Mouse (Mus musculus): ENCODE results near the gene Scel.

The Scel gene

DNA sequence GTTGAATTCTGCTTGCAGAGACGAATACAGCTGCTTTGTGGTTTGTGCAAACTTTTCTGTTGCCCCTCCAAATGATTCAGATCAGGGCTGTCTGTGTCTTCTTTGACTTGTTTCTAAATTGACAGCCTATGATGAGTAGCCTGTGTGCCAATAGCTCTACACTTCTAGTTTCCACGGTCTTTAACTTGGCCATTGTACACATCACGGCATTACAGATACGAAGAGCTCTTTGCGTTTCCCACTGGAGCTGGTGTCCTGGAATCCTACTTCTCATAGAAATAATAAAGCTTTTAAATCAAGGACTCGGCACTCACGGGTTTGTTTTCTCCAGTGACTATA, 300 bp downstream of the Scel start:
- in situ Hi-C loops (cut with MboI): no loop called here

DNA sequence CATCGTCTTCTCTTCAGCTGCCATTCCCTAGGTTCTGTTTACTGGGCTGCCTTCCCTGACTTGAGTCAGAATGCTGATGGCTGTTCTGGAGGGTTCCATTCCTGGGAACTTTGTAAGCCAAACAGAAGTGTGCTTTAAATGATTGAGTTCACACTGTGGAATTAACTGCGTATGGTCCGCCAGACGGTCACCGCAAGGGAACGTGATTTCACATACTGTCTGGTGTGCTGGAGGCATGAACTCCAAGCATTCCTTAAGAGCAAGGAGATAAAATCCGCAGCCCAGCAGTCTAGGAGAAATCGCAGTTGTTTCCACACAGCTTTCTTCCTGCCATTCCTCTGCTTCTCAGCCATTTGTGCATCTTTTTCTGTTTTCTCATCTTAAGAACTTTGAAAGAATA, 2.3 kb downstream of the Scel start:
- in situ Hi-C loops (cut with MboI): no loop called here

- in situ Hi-C loops (cut with MboI): no loop called here
Measured at GRCm38 (mm10) chr14:103526286-103526685, 13.1 kb downstream of the Scel start.

- in situ Hi-C loops (cut with MboI): no loop called here
Measured at GRCm38 (mm10) chr14:103529733-103530367, 16.7 kb downstream of the Scel start.

DNA sequence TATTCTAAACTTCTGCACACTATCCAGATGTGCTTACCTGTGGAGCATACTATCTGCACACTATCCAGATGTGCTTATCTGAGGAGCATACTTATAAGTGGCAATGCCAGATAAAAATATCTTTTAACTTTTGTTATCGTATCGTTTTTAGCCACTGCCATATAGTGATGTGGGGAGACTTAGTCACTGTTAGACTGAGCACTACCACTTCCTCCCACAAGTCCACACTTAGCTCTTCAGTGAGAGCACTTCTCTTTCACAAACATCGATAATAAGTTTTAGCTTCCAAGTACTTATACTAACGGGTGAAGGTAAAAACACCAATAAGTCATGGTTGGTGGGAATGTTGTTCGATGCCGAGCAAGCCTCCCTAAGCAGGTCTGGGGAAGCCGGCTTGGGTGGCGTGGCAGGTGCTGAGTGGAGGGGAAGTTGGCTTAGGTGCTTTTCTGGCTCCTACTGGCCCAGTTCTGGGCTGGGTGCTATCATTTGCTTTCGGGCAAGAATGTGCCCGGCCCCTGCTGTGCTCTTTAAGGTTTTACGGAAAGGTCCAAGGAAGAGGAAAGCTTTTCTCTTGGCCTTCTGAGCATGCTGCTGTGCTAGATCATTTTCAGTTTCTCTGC, 18.7 kb downstream of the Scel start:
- in situ Hi-C loops (cut with MboI): no loop called here

DNA sequence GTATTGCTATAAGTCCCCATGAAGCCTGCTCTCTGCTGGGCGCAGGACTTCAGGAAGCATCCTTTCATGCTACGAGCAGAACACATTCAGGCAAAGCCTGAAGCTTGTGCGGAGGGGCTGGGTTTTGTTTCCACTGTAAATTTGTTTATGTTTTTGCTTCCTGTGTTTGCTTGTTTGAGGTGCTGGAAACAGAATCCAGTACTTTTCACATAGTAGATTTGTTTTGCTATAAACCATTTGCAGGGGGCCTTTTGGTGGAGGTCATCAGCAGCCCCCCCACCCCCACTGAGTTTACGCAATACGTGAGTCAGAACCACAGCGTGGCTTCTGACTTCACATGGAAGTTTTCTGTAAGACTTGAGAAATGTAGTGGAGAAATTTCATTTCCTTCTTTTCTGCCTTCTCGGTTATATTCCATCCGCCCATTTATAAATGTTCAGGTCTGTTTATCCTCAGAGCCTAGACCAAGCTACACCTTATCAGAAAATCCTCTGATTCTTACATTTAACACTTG, 22.4 kb downstream of the Scel start:
- in situ Hi-C loops (cut with MboI): no loop called here

- in situ Hi-C loops (cut with MboI): no loop called here
Measured at GRCm38 (mm10) chr14:103536334-103536733, 23.2 kb downstream of the Scel start.

DNA sequence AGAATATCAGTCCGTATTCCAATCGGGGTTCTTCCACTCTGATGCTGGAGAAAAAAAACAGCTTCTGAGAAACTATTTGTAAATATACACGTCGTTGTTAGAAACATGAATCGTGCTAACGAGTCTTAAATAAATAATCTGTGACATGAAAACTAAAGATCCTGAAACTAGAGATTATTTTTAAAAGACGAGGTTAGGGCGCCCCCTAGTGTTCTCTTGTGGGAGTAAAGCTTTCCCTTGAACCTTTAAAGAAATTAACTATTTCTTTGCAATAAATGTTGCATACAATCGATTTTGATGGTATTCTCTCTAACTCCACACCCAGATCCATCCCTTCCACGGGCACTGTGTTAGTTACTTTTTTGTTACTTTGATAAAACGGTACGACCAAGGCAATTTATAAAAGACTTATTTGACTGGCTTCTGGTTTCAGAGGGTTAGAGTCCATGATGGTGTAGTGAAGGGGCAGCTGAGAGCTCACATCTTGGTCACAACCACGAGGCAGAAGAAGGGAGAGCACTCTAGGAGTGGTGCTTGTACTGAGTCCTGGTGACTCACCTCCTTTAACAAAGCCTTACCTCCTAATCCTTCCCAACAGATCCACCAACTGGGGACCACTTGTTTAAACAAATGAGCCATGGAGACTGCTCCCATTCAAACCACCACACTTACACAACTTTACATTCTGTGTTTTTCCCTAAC, 24.4 kb downstream of the Scel start:
- in situ Hi-C loops (cut with MboI): no loop called here

- in situ Hi-C loops (cut with MboI): no loop called here
Measured at GRCm38 (mm10) chr14:103539796-103540195, 26.7 kb downstream of the Scel start.

DNA sequence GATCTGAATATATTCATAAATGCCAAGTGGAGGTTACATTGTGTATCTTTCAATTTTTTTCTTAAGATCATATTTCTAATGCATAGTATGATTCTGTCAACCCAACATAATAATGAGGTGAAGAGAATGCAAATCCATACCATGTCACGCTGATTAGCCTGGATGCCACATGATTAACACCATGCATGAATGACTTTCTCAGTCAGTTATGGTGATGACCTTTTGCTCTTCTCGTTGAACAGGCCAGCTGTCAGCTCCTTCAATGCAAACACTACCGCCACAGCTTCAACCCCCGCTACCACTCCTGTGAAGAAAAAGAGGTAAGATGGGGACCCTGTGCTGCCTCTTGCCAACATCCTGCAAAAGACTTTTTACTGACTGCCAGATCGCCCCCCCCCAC, 28.5 kb downstream of the Scel start:
- in situ Hi-C loops (cut with MboI): no loop called here

GRCm38 (mm10) chr14:103543304-103544079, 30.4 kb downstream of the Scel start:
- in situ Hi-C loops (cut with MboI): no loop called here

- in situ Hi-C loops (cut with MboI): no loop called here
Measured at GRCm38 (mm10) chr14:103545734-103546133, 32.6 kb downstream of the Scel start.

- in situ Hi-C loops (cut with MboI): no loop called here
Measured at GRCm38 (mm10) chr14:103546246-103546645, 33.1 kb downstream of the Scel start.

DNA sequence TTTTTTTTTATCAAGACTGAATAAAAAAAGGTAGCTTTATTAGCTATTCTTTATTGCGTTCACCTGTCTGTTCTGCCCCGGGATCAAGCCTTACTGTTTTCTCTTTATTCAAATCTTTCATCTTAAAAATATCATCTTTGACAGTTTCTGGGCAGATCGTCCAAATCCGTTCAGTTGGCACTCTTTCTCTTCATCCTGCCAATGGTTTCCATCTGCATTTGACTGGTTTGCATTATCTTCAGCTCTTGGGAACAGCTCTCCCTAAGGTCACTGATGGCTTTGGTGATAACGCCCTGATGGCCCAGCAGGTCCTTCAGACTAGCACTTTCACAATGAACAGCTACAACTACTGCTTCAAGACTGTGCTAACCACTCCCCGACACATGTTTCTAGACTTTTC, 35.1 kb downstream of the Scel start:
- in situ Hi-C loops (cut with MboI): no loop called here

DNA sequence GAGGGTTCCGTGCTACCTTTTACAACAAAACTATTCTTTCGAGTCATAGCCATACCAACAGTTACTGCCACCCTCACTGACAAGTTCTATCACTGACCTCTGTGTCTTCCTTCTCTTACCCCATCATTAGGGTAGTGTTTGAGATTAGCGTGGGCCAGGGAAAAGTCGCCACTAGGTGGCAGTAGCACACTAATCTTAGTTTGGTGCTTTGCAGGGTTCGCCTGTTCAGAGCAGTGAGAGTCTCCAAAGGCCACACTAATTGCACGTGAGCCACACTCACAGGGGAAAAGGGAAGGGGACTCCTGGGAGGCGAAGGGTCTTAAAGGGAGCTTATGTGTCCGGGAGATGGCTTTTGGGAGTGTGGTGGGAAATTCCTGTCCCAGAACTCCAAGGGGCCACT, 37.3 kb downstream of the Scel start:
- in situ Hi-C loops (cut with MboI): loop anchor here (10.0 kb wide), 1 partner anchor 134 kb away; no protein-coding TSS in a partner anchor

DNA sequence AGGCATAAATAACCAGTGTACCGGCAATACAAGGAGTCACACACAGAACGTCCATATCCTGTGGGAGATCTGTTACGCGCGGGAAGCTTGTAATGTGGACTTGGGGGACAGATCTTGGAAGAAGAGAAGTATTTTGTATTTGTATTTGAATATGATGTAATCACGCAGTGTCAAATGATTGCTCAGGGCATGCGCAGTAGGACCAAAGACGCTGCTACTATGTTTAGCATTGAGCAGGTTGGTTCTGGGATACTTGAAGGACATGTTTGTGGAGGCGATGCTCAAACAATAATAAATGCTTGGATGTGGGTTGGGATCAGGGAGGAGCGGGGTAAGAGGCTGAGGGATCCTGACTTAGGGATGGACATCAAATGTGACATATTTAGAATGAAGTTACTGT, 37.8 kb downstream of the Scel start:
- in situ Hi-C loops (cut with MboI): loop anchor here (10.0 kb wide), 1 partner anchor 134 kb away; no protein-coding TSS in a partner anchor

- in situ Hi-C loops (cut with MboI): loop anchor here (10.0 kb wide), 1 partner anchor 133 kb away; no protein-coding TSS in a partner anchor
Measured at GRCm38 (mm10) chr14:103551921-103552320, 38.8 kb downstream of the Scel start.

DNA sequence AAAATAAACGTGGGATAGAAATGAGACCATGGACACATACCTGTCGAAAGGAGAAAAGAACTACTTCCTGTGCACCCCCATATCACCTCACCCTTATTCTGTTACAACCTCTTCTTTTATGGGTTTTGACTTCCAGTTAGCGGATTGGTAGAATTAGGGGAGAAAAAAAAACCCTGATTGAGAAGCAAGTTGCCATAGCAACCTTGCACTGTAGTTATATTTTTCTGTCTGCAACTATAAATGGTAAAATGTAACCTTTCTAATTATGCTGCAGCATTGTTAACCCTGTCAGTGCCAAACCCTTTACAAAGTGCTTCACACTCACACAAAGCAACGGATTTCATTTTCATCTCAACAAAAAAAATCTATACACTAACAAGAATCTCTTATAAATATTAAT, 39.2 kb downstream of the Scel start:
- in situ Hi-C loops (cut with MboI): loop anchor here (10.0 kb wide), 1 partner anchor 132 kb away; no protein-coding TSS in a partner anchor

- in situ Hi-C loops (cut with MboI): loop anchor here (10.0 kb wide), 1 partner anchor 128 kb away; no protein-coding TSS in a partner anchor
Measured at GRCm38 (mm10) chr14:103556609-103557008, 43.5 kb downstream of the Scel start.

- in situ Hi-C loops (cut with MboI): no loop called here
Measured at GRCm38 (mm10) chr14:103561383-103562096, 48.4 kb downstream of the Scel start.

DNA sequence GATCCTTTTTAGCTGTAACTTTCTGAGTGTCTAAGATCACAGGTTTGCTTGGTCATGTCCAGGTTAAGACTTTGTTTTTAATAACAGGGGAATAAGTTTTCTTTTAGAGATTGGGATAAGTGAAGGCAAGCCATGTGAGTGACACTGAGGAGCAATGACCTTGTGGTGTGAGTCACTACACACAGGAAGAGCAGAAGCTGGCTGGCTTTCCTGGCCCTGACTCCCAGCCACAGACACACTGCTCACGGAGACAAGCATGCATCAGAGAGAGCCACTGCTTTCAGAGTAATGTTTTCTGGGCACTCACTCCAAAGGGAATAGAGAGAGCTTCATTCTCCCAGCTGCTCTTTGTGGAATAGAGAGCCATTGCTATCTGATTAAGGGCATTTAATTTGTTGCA, 54.8 kb downstream of the Scel start:
- in situ Hi-C loops (cut with MboI): no loop called here

Measured in mature B cell (primary cell).